Mouse (Mus musculus) myocyte (in vitro differentiated cells): ENCODE data around the gene Gm10518. TPM values are rescaled to one million over a fixed set of nuclear protein-coding genes. Genes with fewer than 3 reads are reported as not detected.

ENCODE experiments used
- H3K27me3 ChIP-seq: one replicate; pipeline ENCODE4 v1.6.1; 2011; ENCODE audit not compliant: control insufficient read depth, insufficient read depth, insufficient read length
- H3K36me3 ChIP-seq: one replicate; pipeline ENCODE4 v1.6.1; 2011; ENCODE audit not compliant: control insufficient read depth, insufficient read depth
- H3K4me2 ChIP-seq: one replicate; pipeline ENCODE4 v1.6.1; 2011; ENCODE audit warnings: low read depth, control low read depth
- H3K4me3 ChIP-seq: one replicate; pipeline ENCODE4 v1.5.1; 2011; ENCODE audit warnings: mild to moderate bottlenecking, control low read depth, moderate library complexity
- H3K79me2 ChIP-seq: one replicate; pipeline ENCODE4 v1.6.1; 2011; ENCODE audit not compliant: control insufficient read depth, insufficient read depth
- H3ac ChIP-seq: one replicate; pipeline ENCODE4 v1.6.1; 2011; ENCODE audit not compliant: control insufficient read depth, insufficient read length
- CEBPB ChIP-seq: IDR thresholded peaks from 2 replicates; pipeline ENCODE4 v1.6.1; 2011; ENCODE audit warnings: mild to moderate bottlenecking, moderate library complexity; ENCODE audit not compliant: poor library complexity, insufficient read depth, severe bottlenecking
- E2F4 ChIP-seq: IDR thresholded peaks from one replicate; pipeline ENCODE4 v1.6.1; 2011; ENCODE audit warnings: mild to moderate bottlenecking, control low read depth, moderate library complexity; ENCODE audit not compliant: insufficient read depth
- MAX ChIP-seq: IDR thresholded peaks from one replicate; pipeline ENCODE4 v1.6.1; 2011; ENCODE audit warnings: low read depth, mild to moderate bottlenecking, control low read depth
- MYOD1 ChIP-seq, 3 experiments: IDR thresholded peaks; one replicate each; pipeline ENCODE4 v1.6.1; 2011; ENCODE audit warnings: control low read depth in 2 of 3, low read depth in 2 of 3, mild to moderate bottlenecking in 2 of 3, moderate library complexity in 1 of 3; ENCODE audit not compliant: insufficient read length in 2 of 3, control insufficient read depth in 1 of 3
- MYOG ChIP-seq, 3 experiments: IDR thresholded peaks; one replicate each; pipeline ENCODE4 v1.6.1; 2011; ENCODE audit warnings: control low read depth in 2 of 3, low read depth in 2 of 3, mild to moderate bottlenecking in 2 of 3; ENCODE audit not compliant: insufficient read length in 2 of 3, control insufficient read depth in 1 of 3, insufficient read depth in 1 of 3
- POLR2A ChIP-seq: IDR thresholded peaks from one replicate; pipeline ENCODE4 v1.6.1; 2011; ENCODE audit warnings: low read depth, mild to moderate bottlenecking, control low read depth, moderate library complexity; ENCODE audit not compliant: insufficient read length
- POLR2AphosphoS2 ChIP-seq: IDR thresholded peaks from one replicate; pipeline ENCODE4 v1.6.1; 2011; ENCODE audit warnings: low read depth, control low read depth; ENCODE audit not compliant: insufficient read length
- REST ChIP-seq: IDR thresholded peaks from one replicate; pipeline ENCODE4 v1.6.1; 2011; ENCODE audit warnings: mild to moderate bottlenecking, control low read depth, moderate library complexity; ENCODE audit not compliant: insufficient read depth, insufficient read length
- SRF ChIP-seq: IDR thresholded peaks from one replicate; pipeline ENCODE4 v1.6.1; 2011; ENCODE audit warnings: low read depth; ENCODE audit not compliant: control insufficient read depth, insufficient read length
- TCF12 ChIP-seq: IDR thresholded peaks from one replicate; pipeline ENCODE4 v1.6.1; 2011; ENCODE audit warnings: mild to moderate bottlenecking, control low read depth; ENCODE audit not compliant: poor library complexity, insufficient read depth, severe bottlenecking
- TCF3 ChIP-seq: IDR thresholded peaks from one replicate; pipeline ENCODE4 v1.6.1; 2011; ENCODE audit warnings: low read depth, control low read depth; ENCODE audit not compliant: insufficient read length
- USF1 ChIP-seq: IDR thresholded peaks from one replicate; pipeline ENCODE4 v1.6.1; 2011; ENCODE audit warnings: low read depth, mild to moderate bottlenecking, control low read depth, moderate library complexity
- polyA plus RNA-seq: library from polyadenylated mRNA; unstranded; fragments of >200 nt; fragmentation: generic; extraction: Trizol; gene quantifications from one replicate; pipeline ENCODE4 v1.2.1, GENCODE M21; 2012; ENCODE audit warnings: missing spikeins

Gm10518 gene
- polyA plus RNA-seq, 1 experiment = 0.04 TPM

DNA sequence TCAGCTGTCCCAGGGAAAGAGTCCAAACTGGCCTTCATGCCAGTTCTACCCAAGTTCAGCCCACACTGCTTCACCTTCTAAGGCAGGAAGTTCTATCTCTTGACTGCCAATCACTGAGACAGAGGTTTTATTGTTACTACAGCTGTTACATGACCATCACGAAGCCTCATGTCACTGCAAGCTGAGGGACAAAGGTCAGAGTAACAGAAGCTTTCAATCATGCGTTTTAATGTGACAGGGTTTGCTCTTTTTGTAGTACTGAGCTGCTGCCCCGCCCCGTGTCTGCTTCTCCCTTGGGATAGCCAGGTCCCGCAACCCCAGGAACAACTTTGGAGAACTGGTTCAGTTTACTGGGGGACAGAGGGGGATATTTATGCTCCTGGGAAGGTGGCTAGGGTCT lies 21.4 kb downstream of the Gm10518 start:
- no peak for TF ChIP-seq E2F4
- TF ChIP-seq CEBPB = no peak
- TF ChIP-seq TCF3 = no peak
- no peak for TF ChIP-seq TCF12
- no peak for TF ChIP-seq POLR2AphosphoS2
- no peak for TF ChIP-seq SRF
- TF ChIP-seq USF1 = no peak
- no peak for TF ChIP-seq MYOG (IDR thresholded peaks at IDR 0.05; ENCODE audit: control insufficient read depth in 1 of 3, insufficient read depth in 1 of 3, insufficient read length in 2 of 3, low read depth in 2 of 3)
- no peak for TF ChIP-seq MAX
- no peak for TF ChIP-seq REST
- no peak for TF ChIP-seq POLR2A
- no peak for TF ChIP-seq MYOD1 (IDR thresholded peaks at IDR 0.05; ENCODE audit: control insufficient read depth in 1 of 3, insufficient read length in 2 of 3, low read depth in 2 of 3)
- no peak overlapping the region for H3ac ChIP-seq

DNA sequence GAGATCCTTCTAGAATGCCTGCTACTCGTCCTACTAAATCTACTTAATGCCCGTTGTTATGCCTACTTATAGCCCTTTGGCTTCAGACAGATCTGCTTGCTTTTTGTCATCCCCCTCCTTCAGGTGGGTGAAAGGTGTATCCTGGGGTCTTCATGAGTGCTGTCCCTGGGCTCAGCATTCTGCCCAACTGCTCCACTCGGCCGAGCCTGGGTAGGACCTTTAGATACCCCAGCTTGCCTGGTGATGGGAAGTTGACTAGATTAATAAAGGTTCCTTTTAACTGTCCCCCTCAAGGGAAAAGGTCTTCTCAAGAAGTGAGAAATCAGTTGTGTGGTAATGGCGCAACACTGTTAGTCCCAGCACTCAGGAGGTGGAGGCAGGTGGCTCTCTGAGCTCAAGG lies 24.9 kb downstream of the Gm10518 start:
- Histone ChIP-seq H3K36me3 (no peaks in the 10 kb centered on the region), H3K27me3 (no peaks in the 10 kb centered on the region), H3K79me2 (no peaks in the 10 kb centered on the region), H3ac (no peak overlapping the region), H3K4me2 (no peak overlapping the region), H3K4me3 (no peak overlapping the region)
- no peak for TF ChIP-seq POLR2A

More for the DNA sequence above, 21.4 kb downstream of the Gm10518 start:
- Histone ChIP-seq H3K27me3 (no peaks in the 10 kb centered on the region), H3K79me2 (no peaks in the 10 kb centered on the region), H3K4me3 (no peak overlapping the region), H3K4me2 (no peak overlapping the region), H3K36me3 (no peaks in the 10 kb centered on the region)

- Histone ChIP-seq H3K36me3 (no peaks in the 10 kb centered on the region), H3ac (no peak overlapping the region), H3K4me2 (peak overlapping the region; percentile 14), H3K27me3 (no peaks in the 10 kb centered on the region), H3K79me2 (no peaks in the 10 kb centered on the region), H3K4me3 (no peak overlapping the region)
- TF ChIP-seq SRF = no peak
- no peak for TF ChIP-seq CEBPB
- no peak for TF ChIP-seq MAX
- TF ChIP-seq USF1 = no peak
- TF ChIP-seq TCF3 = no peak
- TF ChIP-seq MYOD1 (IDR thresholded peaks at IDR 0.05; ENCODE audit: control insufficient read depth in 1 of 3, insufficient read length in 2 of 3, low read depth in 2 of 3) = no peak
- TF ChIP-seq E2F4 = no peak
- no peak for TF ChIP-seq REST
- TF ChIP-seq POLR2AphosphoS2 = no peak
- no peak for TF ChIP-seq POLR2A
- TF ChIP-seq MYOG (IDR thresholded peaks at IDR 0.05; ENCODE audit: control insufficient read depth in 1 of 3, insufficient read depth in 1 of 3, insufficient read length in 2 of 3, low read depth in 2 of 3) = no peak
- no peak for TF ChIP-seq TCF12
These were observed 25.7 kb downstream of the Gm10518 start for GRCm38 (mm10) chr1:179828900-179829299.

DNA sequence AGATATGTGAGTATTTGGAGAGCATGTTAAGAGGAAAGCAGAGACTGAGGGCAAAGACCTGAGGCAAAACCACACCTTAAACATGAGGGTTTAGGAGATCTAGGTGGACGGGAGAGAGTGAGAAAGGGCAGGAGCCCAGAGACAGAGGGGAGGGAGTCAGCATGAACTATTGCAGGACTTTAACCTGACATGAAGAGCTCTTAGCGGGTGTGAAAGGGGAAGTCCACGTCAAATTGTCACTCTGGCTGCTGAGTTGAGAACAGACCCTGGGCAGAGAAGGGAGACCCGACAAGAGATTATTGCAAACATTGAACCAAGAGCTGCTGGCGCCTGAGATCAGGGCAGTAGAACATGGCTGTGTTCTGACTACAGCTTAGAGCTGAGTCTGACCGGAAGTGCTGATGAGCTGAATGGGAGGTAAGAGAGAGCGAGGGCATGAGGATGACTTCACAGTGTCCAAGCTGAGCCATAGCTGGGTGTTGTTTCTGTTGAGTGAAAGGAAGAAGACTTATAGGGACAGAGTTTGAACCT lies 29.6 kb downstream of the Gm10518 start:
- no peak overlapping the region for H3K4me2 ChIP-seq
- no peak overlapping the region for H3ac ChIP-seq
- H3K4me3 ChIP-seq = no peak overlapping the region
- TF ChIP-seq MYOD1 (IDR thresholded peaks at IDR 0.05; ENCODE audit: control insufficient read depth in 1 of 3, insufficient read length in 2 of 3, low read depth in 2 of 3) (no peak), TCF12 (no peak), CEBPB (no peak), MAX (no peak), MYOG (IDR thresholded peaks at IDR 0.05; ENCODE audit: control insufficient read depth in 1 of 3, insufficient read depth in 1 of 3, insufficient read length in 2 of 3, low read depth in 2 of 3) (no peak), TCF3 (no peak), REST (no peak), USF1 (no peak), E2F4 (no peak), SRF (no peak), POLR2AphosphoS2 (no peak), POLR2A (no peak)
- no peaks in the 10 kb centered on the region for H3K36me3 ChIP-seq
- no peaks in the 10 kb centered on the region for H3K27me3 ChIP-seq
- H3K79me2 ChIP-seq = no peaks in the 10 kb centered on the region

DNA sequence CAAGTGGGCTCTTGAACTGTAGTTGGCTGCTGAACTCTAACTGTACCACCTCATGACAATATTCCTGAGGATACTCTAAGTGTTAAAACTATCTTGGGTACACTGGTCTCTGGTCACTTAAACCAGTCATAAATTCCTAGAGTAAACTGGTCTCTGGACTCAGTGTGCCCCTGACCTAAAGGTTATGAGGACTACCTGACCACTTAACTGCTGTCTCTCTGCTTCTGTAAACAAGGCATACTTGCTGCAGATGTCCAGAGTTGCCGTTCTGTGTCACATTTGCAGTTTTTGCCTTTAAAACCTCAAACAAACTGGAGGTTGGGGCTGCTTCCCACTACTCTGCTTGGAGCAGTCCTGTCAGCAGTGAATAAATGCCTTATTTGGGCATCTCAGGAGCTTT lies 30.4 kb downstream of the Gm10518 start:
- Histone ChIP-seq H3K4me3 (no peak overlapping the region), H3K36me3 (no peaks in the 10 kb centered on the region), H3K4me2 (no peak overlapping the region), H3K79me2 (no peaks in the 10 kb centered on the region), H3ac (no peak overlapping the region), H3K27me3 (no peaks in the 10 kb centered on the region)
- peak; percentile 7 for TF ChIP-seq SRF
- no peak for TF ChIP-seq MYOG (IDR thresholded peaks at IDR 0.05; ENCODE audit: control insufficient read depth in 1 of 3, insufficient read depth in 1 of 3, insufficient read length in 2 of 3, low read depth in 2 of 3)
